Mouse (Mus musculus): Measurements from ENCODE around the gene Alg12.
A peak's percentile ranks its signal among the peaks of the same experiment; 100 is the strongest.
"Not testable (repeated sequence)": the region's sequence is repeated elsewhere in the genome, so short reads cannot be mapped to it uniquely, and the experiment has no call there.

Alg12 gene

GRCm38 (mm10) chr15:88831482-88831881, 12.4 kb upstream of the Alg12 start:
- DNase-seq (ENCODE audit: low spot score in 2 of 2): no peak

- no peak for DNase-seq (ENCODE audit: low spot score in 2 of 2)
These were observed 11.6 kb upstream of the Alg12 start for GRCm38 (mm10) chr15:88830696-88831095.

- DNase-seq (ENCODE audit: low spot score in 2 of 2): no peak
These were observed 10.8 kb upstream of the Alg12 start for GRCm38 (mm10) chr15:88829791-88830440.

GRCm38 (mm10) chr15:88828800-88829705, 9.9 kb upstream of the Alg12 start:
- DNase-seq (ENCODE audit: low spot score in 2 of 2): peak; percentile 79 to 91

- peak; percentile 52 to 72 for DNase-seq (ENCODE audit: low spot score in 2 of 2)
These were observed 9.1 kb upstream of the Alg12 start for GRCm38 (mm10) chr15:88827991-88828799.

GRCm38 (mm10) chr15:88827466-88827865, 8.3 kb upstream of the Alg12 start:
- no peak for DNase-seq (ENCODE audit: low spot score in 2 of 2)

GRCm38 (mm10) chr15:88823376-88823775, 4.3 kb upstream of the Alg12 start:
- DNase-seq (ENCODE audit: low spot score in 2 of 2): no peak

- DNase-seq (ENCODE audit: low spot score in 2 of 2): no peak
These were observed 3.4 kb upstream of the Alg12 start for GRCm38 (mm10) chr15:88822513-88822912.

- no peak for DNase-seq (ENCODE audit: low spot score in 2 of 2)
These were observed 2.3 kb upstream of the Alg12 start for GRCm38 (mm10) chr15:88821403-88821802.

- DNase-seq (ENCODE audit: low spot score in 2 of 2): peak in 1 of 2 experiments; percentile 35
These were observed 787 bp upstream of the Alg12 start for GRCm38 (mm10) chr15:88819906-88820303.

GRCm38 (mm10) chr15:88815196-88815700, 3.9 kb downstream of the Alg12 start:
- DNase-seq (ENCODE audit: low spot score in 2 of 2): no peak

GRCm38 (mm10) chr15:88814411-88815047, 4.6 kb downstream of the Alg12 start:
- DNase-seq (ENCODE audit: low spot score in 2 of 2): no peak

GRCm38 (mm10) chr15:88813873-88814272, 5.2 kb downstream of the Alg12 start:
- not testable (repeated sequence) for DNase-seq (ENCODE audit: low spot score in 2 of 2)

GRCm38 (mm10) chr15:88813262-88813661, 5.9 kb downstream of the Alg12 start:
- DNase-seq (ENCODE audit: low spot score in 2 of 2): no peak

- DNase-seq (ENCODE audit: low spot score in 2 of 2): no peak
These were observed 8.7 kb downstream of the Alg12 start for GRCm38 (mm10) chr15:88810369-88810768.

GRCm38 (mm10) chr15:88808121-88808520, 11.0 kb downstream of the Alg12 start:
- DNase-seq (ENCODE audit: low spot score in 2 of 2): no peak

GRCm38 (mm10) chr15:88802348-88802747, 16.8 kb downstream of the Alg12 start:
- DNase-seq (ENCODE audit: low spot score in 2 of 2): no peak

GRCm38 (mm10) chr15:88801903-88802302, 17.2 kb downstream of the Alg12 start:
- no peak for DNase-seq (ENCODE audit: low spot score in 2 of 2)

GRCm38 (mm10) chr15:88800921-88801354, 18.2 kb downstream of the Alg12 start:
- DNase-seq (ENCODE audit: low spot score in 2 of 2): no peak

- DNase-seq (ENCODE audit: low spot score in 2 of 2): no peak
These were observed 19.2 kb downstream of the Alg12 start for GRCm38 (mm10) chr15:88799950-88800371.

- DNase-seq (ENCODE audit: low spot score in 2 of 2): not testable (repeated sequence)
These were observed 24.4 kb downstream of the Alg12 start for GRCm38 (mm10) chr15:88794729-88795128.
